Mouse (Mus musculus): ENCODE data around the gene Gm11938.

- no peak for TF ChIP-seq CTCF (IDR thresholded peaks at IDR 0.05; ENCODE audit: borderline replicate concordance, insufficient read depth, low read length)
- no peak for TF ChIP-seq POLR2A (IDR thresholded peaks at IDR 0.05; ENCODE audit: low read depth, low read length)
Measured at GRCm38 (mm10) chr11:99583245-99583704, 19.8 kb downstream of the Gm11938 start, which contains the start of gene Krtap1-4.
